Mouse (Mus musculus): Measurements from ENCODE around the gene Prrg2.

DNA sequence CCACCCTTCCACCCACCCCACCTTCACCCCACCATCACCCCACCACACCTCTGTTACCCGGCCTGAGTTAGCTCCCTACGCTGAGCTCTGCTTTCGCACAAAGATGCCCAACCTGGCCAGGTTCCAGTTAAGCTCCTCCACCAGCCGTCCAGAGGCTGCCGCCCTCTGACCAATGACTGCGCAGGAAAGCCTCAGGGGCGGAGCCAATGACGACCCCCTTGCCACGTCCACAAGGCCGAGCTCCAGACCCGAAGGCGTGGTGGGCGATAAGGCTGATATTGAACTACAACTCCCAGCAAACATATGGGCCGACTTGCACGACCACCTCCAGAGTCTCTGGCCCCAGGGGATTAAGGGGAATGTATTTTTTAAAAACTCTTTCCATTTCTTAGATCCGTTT is 29.6 kb upstream of the Prrg2 start, which contains the start of gene Rcn3:
- TF ChIP-seq EP300 (IDR thresholded peaks at IDR 0.05; ENCODE audit: insufficient read depth, low read depth, low read length) (0 out of 2 replicates have a peak, but pooled peaks have one; percentile 17), CTCF (IDR thresholded peaks at IDR 0.05) (no peak), POLR2A (IDR thresholded peaks at IDR 0.05; ENCODE audit: insufficient read depth, low read depth, low read length) (peak; percentile 72; the same call in 1 of the 2 replicates)

Measured in heart, adult 2 months (tissue).